Mouse (Mus musculus) CD4-positive, CD25-positive, alpha-beta regulatory T cell, adult 9 weeks (primary cell): ENCODE results near the gene Ces1f. TPM values are rescaled to one million over a fixed set of nuclear protein-coding genes. Genes with fewer than 3 reads are reported as not detected.

Experiments used
- polyA plus RNA-seq: library from polyadenylated mRNA; unstranded; fragments of 100-300 nt; shearing (Covaris generic); gene quantifications from one replicate; pipeline ENCODE4 v1.2.1, GENCODE M21; 2017

Gene Ces1f
- polyA plus RNA-seq, result not detected

GRCm38 (mm10) chr8:93279556-93279955, at the start of gene Ces1f:
Ces1f (minus strand) TSS chr8:93279747.

GRCm38 (mm10) chr8:93229446-93229845, 50.1 kb downstream of the Ces1f start, which contains the start of gene Ces1e:
Ces1e (minus strand) TSS chr8:93229619.

Other genes with a start within 250 kb of the Ces1f start
- gene Ces1a, start 231.6 kb downstream of the Ces1f start, polyA plus RNA-seq, result not detected
- not detected for gene Ces1b, start 199.7 kb downstream of the Ces1f start, polyA plus RNA-seq
- gene Ces1c, start 148.5 kb downstream of the Ces1f start, polyA plus RNA-seq, result not detected
- not detected for gene Ces1d, start 81.9 kb downstream of the Ces1f start, polyA plus RNA-seq
- not detected for gene Ces1e, start 50.1 kb downstream of the Ces1f start, polyA plus RNA-seq
- not detected for gene Ces1g, start 57.6 kb upstream of the Ces1f start, polyA plus RNA-seq
- gene Ces1h, start 100.0 kb upstream of the Ces1f start, polyA plus RNA-seq, result not detected